Mouse (Mus musculus): ENCODE measurements around the gene Nod2.
A peak's percentile ranks its signal among the peaks of the same experiment; 100 is the strongest.

The Nod2 gene

DNA sequence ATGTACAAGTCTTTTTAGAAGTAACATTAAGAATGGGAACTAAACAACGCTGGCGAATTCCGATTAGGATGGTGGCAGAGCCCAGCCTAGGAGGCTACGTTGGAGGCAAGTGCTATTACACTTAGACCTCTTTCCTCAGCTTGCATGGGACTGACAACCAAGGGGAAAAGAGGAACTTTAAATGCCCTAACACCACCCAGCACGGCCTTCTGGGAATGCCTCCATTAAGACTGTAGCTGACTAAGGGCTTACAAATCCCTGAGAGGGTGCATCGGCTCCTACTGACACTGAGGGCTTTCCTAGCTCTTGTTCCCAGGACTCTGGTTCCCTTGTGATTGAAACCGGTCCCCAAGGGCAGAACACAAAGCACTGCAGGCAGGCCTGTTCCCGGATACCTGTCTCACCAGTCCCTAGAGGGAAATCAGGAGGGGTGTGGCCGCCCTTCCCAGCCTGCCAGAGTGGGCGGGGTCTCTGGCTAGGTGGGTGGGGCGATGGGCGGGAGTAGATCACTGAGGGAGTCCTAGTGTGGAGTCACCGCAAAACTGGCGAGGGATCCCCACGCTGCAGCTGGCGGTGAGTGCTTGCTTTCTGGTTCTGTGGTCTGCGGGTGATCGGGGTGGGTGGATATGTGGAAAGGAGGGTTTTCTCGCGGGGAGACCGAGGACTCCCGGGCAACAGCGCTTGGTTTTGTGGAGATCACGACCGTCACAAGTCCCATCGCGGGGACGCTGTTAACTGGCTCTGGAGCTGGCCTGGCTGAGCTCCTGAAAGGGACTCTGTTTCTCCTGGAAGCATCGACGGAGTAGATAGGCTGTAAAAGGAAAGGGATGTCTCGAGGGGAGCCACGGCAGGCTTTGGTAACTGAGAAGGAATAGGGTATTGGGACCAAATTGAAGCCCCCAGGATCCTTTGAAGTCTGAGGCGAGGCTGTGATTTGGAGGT is at the start of gene Nod2:
Gene Nod2, plus strand, starts transcription at position 479 of the 942 bp plus-strand sequence.
- DNase-seq: peak; percentile 85

GRCm38 (mm10) chr8:88598578-88598977 is 48.5 kb upstream of the Nod2 start:
- no peak for DNase-seq

- no peak for DNase-seq
Measured at GRCm38 (mm10) chr8:88599491-88599890, 47.6 kb upstream of the Nod2 start.

GRCm38 (mm10) chr8:88603446-88603989 is 43.6 kb upstream of the Nod2 start:
- no peak for DNase-seq

GRCm38 (mm10) chr8:88604065-88605038 is 42.8 kb upstream of the Nod2 start:
- peak; percentile 61 for DNase-seq

- DNase-seq: peak; percentile 51
Measured at GRCm38 (mm10) chr8:88605361-88606040, 41.6 kb upstream of the Nod2 start.

- DNase-seq: no peak
Measured at GRCm38 (mm10) chr8:88609036-88609435, 38.1 kb upstream of the Nod2 start.

- DNase-seq: no peak
Measured at GRCm38 (mm10) chr8:88610271-88610670, 36.8 kb upstream of the Nod2 start.

DNA sequence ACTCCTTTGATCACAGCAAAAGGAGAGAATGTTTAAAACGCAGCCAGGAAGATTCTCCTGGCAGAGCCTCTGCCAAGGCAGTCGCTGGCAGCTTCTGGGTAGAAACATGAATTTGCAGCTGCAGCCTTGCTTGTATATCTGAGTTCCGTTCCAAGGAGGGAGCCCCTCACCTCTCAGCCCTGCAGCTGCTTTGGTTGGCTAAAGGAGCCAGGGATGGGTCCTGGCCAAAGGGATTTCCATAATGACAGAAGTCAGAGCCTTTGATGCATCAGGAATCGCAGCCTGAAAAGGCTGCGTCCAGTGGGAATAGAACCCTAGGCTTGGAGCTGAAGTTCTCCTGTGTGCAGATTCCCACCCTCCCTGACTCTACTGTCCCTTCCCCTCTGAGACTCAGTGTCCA is 32.1 kb upstream of the Nod2 start:
- no peak for DNase-seq

- DNase-seq: no peak
Measured at GRCm38 (mm10) chr8:88618612-88619011, 28.5 kb upstream of the Nod2 start.

DNA sequence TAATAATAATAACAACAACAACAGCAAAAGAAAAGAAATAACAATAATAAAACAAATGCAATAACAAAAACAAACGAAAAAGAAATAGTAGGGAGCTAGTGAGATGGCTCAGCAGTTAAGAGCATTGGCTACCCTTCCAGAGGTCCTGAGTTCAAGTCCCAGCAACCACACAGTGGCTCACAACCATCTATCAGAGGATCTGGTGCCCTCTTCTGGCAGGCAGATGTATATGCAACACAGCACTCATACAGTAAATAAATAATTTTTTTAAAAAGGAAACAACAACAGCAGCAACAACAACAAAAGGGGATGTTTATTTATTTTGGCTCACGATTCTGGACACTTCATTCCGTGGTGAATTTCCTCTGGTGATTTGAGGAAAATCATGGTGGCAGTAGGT is 27.6 kb upstream of the Nod2 start:
- peak; percentile 44 for DNase-seq

- no peak for DNase-seq
Measured at GRCm38 (mm10) chr8:88620931-88621330, 26.2 kb upstream of the Nod2 start.

- DNase-seq: peak; percentile 86
Measured at GRCm38 (mm10) chr8:88621408-88621807, 25.7 kb upstream of the Nod2 start.

- no peak for DNase-seq
Measured at GRCm38 (mm10) chr8:88623351-88623750, 23.8 kb upstream of the Nod2 start.

GRCm38 (mm10) chr8:88624276-88624675 is 22.8 kb upstream of the Nod2 start:
- DNase-seq: no peak

DNA sequence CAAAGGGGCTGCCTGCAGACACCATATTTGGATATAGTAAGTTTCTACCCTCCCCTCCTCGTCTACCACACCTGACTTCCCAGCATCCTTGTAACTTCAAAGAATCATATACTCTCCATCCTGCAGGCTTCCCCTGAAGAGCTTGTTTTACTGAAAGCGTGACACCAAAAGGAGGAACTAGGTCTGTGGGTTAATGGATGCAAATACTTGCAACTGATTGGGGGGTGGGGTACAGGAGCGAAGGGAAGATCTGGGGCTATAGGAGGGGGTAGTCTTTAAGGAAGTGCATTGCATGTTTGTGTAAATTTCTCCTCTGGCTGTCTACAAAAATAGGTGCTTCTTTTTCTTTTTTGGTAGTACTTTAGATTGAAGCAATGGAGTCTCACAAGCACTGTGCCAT is 20.7 kb upstream of the Nod2 start:
- no peak for DNase-seq

- no peak for DNase-seq
Measured at GRCm38 (mm10) chr8:88626940-88627264, 20.2 kb upstream of the Nod2 start.

DNA sequence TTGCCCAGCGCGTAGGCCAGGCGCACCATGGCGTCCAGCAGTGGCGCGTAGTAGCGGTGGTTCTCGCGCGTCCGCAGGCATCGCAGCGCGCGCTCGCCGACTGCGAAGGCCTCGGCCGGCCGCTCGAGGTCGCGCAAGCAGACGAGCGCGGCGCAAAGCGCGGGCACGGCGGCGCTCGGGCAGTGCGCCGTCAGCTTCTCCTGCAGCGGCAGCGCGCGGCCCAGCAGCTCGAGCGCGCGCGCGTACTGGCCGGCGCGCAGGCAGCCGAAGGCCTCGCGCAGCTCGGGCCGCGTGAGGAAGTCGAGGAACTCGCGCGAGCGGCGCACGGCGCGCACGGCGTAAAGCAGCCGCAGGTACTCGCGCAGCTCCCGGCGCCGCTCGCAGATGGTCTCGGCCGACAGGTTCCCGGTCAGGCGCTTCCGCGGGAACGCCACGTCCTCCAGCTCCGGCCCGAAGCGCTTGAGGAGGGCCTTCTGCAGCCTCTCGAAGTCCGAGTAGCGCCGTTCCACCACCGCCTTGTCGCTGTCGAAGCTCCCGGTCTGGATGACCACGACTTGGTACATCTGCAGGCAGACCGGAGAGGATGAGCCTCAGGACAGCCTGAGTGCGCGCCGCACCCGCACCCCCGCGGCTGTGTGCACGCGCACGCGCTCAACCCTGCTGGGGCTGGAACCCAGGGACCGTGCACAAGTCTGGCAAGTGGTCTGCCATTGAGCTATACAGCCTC is 19.7 kb upstream of the Nod2 start:
- DNase-seq: peak; percentile 74

DNA sequence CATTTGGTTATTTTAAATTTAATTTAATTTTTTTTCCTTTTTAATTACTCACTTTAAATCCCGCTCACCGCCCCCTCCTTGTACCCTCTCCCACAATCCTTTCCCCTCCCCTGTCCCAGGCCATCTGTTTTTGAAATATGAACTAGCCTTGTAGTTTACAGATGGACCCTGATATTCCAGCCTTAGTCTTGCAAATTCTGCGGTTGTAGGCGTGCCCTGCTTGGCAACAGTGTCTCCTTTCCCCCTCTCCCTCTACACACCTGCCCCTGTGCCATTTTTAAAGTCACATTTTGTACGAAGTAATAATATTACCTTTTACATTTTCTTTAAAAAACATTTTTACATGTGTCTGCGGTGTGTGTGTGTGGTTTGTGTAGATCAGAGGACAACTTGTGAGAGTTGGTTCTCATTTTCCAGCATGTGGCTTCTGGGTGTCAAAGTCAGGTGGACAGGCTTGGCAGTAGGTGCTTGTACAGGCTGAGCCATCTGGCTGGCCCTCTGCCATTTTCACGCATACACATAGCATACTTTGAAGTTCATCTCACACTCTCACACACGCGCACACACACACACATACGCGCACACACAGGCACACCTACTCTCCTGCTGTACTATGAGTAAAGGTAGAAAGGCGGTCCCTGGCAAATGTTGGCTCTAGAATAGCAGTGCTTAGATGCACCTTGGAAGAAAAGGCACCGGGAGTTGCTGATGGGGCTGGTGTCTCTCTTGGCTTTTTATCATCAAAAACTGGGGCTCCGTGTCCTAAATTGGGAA is 18.9 kb upstream of the Nod2 start:
- no peak for DNase-seq

DNA sequence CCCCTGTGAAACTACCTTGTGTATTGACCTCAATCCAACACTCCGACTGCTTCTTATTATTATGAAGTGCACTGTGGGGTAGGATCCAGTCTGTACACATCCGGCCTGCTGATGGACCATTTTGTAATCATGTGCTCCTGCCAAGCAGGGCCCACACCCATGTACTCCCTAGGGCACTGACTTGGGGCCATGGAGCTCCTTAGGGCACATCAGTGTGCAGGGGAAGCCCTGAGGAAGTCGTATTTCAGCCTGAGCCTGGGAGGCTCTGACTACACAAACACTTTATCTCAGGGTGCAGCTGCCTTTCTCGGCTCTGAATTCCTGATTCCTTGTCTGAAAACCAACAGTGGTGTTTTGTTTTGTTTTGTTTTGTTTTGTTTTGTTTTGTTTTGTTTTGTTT is 16.9 kb upstream of the Nod2 start:
- no peak for DNase-seq

DNA sequence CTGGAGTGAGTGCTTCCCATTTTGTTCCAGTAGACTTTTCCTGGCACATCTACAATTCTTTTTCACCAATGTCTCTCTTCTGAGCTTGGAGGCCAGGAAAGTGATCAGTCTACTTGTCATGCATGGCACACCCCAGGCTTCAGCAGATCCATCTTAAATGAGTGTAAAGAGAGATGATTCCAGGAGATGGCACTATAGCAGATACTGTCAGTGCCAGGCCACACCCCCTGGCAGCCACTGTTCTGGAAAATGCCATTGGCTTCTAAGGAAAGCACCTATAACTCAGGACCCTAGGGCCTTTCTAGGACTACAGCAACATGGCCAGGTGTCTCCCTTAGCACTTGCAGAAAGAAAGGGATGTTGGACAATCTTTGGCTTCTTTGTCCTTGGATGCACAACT is 16.0 kb upstream of the Nod2 start:
- peak; percentile 32 for DNase-seq

All from lung, postnatal 14 days (tissue).